Mouse (Mus musculus): ENCODE data around the gene Gm29776. TPM values are rescaled to one million over a fixed set of nuclear protein-coding genes. Genes with fewer than 3 reads are reported as not detected.

Gm29776 gene
- total and polyA plus RNA-seq, 2 experiments from 2014 or later: 0.11 TPM; not detected in 1

GRCm38 (mm10) chr14:54674317-54674716 is 24.3 kb downstream of the Gm29776 start:
- 56% methylated on average over 2 of the region's 2 CpGs for WGBS
- no peak for ATAC-seq (ENCODE audit: insufficient read depth, low read depth)

GRCm38 (mm10) chr14:54669381-54669780 is 29.3 kb downstream of the Gm29776 start:
- Histone ChIP-seq H3K9ac (replicated peaks; ENCODE audit: low read depth, low read length) (no peak overlapping the region), H3K9me3 (replicated peaks; ENCODE audit: control insufficient read depth, low read length) (no peaks in the 10 kb centered on the region), H3K36me3 (replicated peaks; ENCODE audit: control insufficient read depth, insufficient read depth, low read length) (peaks cover 78% of the 10 kb centered on the region), H3K4me3 (ENCODE audit: low read depth, low read length) (no peak overlapping the region), H3K27ac (ENCODE audit: low read depth) (no peak overlapping the region), H3K4me1 (ENCODE audit: control insufficient read depth, insufficient read depth) (no peaks in the 10 kb centered on the region; the same call in 1 of the 2 replicates), H3K4me2 (ENCODE audit: low read depth, low read length) (no peak overlapping the region), H3K27me3 (ENCODE audit: control insufficient read depth, insufficient read depth, low read length) (no peaks in the 10 kb centered on the region)
- ATAC-seq (ENCODE audit: insufficient read depth, low read depth): no peak
- DNase-seq (ENCODE audit: low spot score): no peak
- 81% methylated on average over 4 of the region's 4 CpGs for WGBS
- TF ChIP-seq EP300 (IDR thresholded peaks at IDR 0.05; ENCODE audit: low read depth): no peak
- TF ChIP-seq CTCF (IDR thresholded peaks at IDR 0.05; ENCODE audit: low read depth): peak; percentile 57

More at GRCm38 (mm10) chr14:54674317-54674716, 24.3 kb downstream of the Gm29776 start:
- Histone ChIP-seq H3K27me3 (ENCODE audit: control insufficient read depth, insufficient read depth, low read length) (no peaks in the 10 kb centered on the region), H3K4me1 (ENCODE audit: control insufficient read depth, insufficient read depth) (no peaks in the 10 kb centered on the region; the same call in 1 of the 2 replicates), H3K27ac (ENCODE audit: low read depth) (no peak overlapping the region), H3K4me3 (ENCODE audit: low read depth, low read length) (no peak overlapping the region), H3K9me3 (replicated peaks; ENCODE audit: control insufficient read depth, low read length) (no peaks in the 10 kb centered on the region), H3K4me2 (ENCODE audit: low read depth, low read length) (no peak overlapping the region), H3K9ac (replicated peaks; ENCODE audit: low read depth, low read length) (no peak overlapping the region; the same call in 1 of the 2 replicates), H3K36me3 (replicated peaks; ENCODE audit: control insufficient read depth, insufficient read depth, low read length) (peaks cover 76% of the 10 kb centered on the region)
- DNase-seq (ENCODE audit: low spot score): no peak
- TF ChIP-seq CTCF (IDR thresholded peaks at IDR 0.05; ENCODE audit: low read depth) (no peak), EP300 (IDR thresholded peaks at IDR 0.05; ENCODE audit: low read depth) (no peak)

GRCm38 (mm10) chr14:54664477-54665222 is 34.0 kb downstream of the Gm29776 start:
- TF ChIP-seq EP300 (IDR thresholded peaks at IDR 0.05; ENCODE audit: low read depth): no peak
- no peak for TF ChIP-seq CTCF (IDR thresholded peaks at IDR 0.05; ENCODE audit: low read depth)
- peaks cover 93% of the 10 kb centered on the region for H3K36me3 ChIP-seq (replicated peaks; ENCODE audit: control insufficient read depth, insufficient read depth, low read length)
- ATAC-seq (ENCODE audit: insufficient read depth, low read depth): no peak

GRCm38 (mm10) chr14:54660009-54660408 is 38.6 kb downstream of the Gm29776 start:
- Histone ChIP-seq H3K27me3 (ENCODE audit: control insufficient read depth, insufficient read depth, low read length) (no peaks in the 10 kb centered on the region), H3K4me1 (ENCODE audit: control insufficient read depth, insufficient read depth) (no peaks in the 10 kb centered on the region), H3K4me3 (ENCODE audit: low read depth, low read length) (no peak overlapping the region), H3K27ac (ENCODE audit: low read depth) (no peak overlapping the region), H3K4me2 (ENCODE audit: low read depth, low read length) (no peak overlapping the region), H3K9ac (replicated peaks; ENCODE audit: low read depth, low read length) (no peak overlapping the region), H3K36me3 (replicated peaks; ENCODE audit: control insufficient read depth, insufficient read depth, low read length) (peaks cover 96% of the 10 kb centered on the region), H3K9me3 (replicated peaks; ENCODE audit: control insufficient read depth, low read length) (no peaks in the 10 kb centered on the region)
- no peak for TF ChIP-seq CTCF (IDR thresholded peaks at IDR 0.05; ENCODE audit: low read depth)
- no peak for TF ChIP-seq EP300 (IDR thresholded peaks at IDR 0.05; ENCODE audit: low read depth)
- WGBS: 89% methylated on average over 2 of the region's 2 CpGs
- DNase-seq (ENCODE audit: low spot score): no peak
- no peak for ATAC-seq (ENCODE audit: insufficient read depth, low read depth)

More at GRCm38 (mm10) chr14:54664477-54665222, 34.0 kb downstream of the Gm29776 start:
- 87% methylated on average over 10 of the region's 10 CpGs for WGBS
- Histone ChIP-seq H3K4me2 (ENCODE audit: low read depth, low read length) (no peak overlapping the region), H3K4me1 (ENCODE audit: control insufficient read depth, insufficient read depth) (no peaks in the 10 kb centered on the region), H3K9me3 (replicated peaks; ENCODE audit: control insufficient read depth, low read length) (no peaks in the 10 kb centered on the region), H3K27me3 (ENCODE audit: control insufficient read depth, insufficient read depth, low read length) (no peaks in the 10 kb centered on the region), H3K27ac (ENCODE audit: low read depth) (no peak overlapping the region), H3K4me3 (ENCODE audit: low read depth, low read length) (no peak overlapping the region), H3K9ac (replicated peaks; ENCODE audit: low read depth, low read length) (no peak overlapping the region)
- no peak for DNase-seq (ENCODE audit: low spot score)

GRCm38 (mm10) chr14:54653496-54653895 is 45.1 kb downstream of the Gm29776 start:
- DNase-seq (ENCODE audit: low spot score) (peak; percentile 97), ATAC-seq (ENCODE audit: insufficient read depth, low read depth) (peak; percentile 95)
- TF ChIP-seq CTCF (IDR thresholded peaks at IDR 0.05; ENCODE audit: low read depth) (0 out of 2 replicates have a peak, but pooled peaks have one; percentile 4), EP300 (IDR thresholded peaks at IDR 0.05; ENCODE audit: low read depth) (no peak)
- no peaks in the 10 kb centered on the region for H3K9me3 ChIP-seq (replicated peaks; ENCODE audit: control insufficient read depth, low read length)
- WGBS: 0% methylated on average over 12 of the region's 12 CpGs
- peak overlapping the region; percentile 86 for H3K4me2 ChIP-seq (ENCODE audit: low read depth, low read length)
- H3K4me3 ChIP-seq (ENCODE audit: low read depth, low read length): peak overlapping the region; percentile 69
- H3K4me1 ChIP-seq (ENCODE audit: control insufficient read depth, insufficient read depth): peaks cover 6% of the 10 kb centered on the region
- H3K27me3 ChIP-seq (ENCODE audit: control insufficient read depth, insufficient read depth, low read length): no peaks in the 10 kb centered on the region
- peak overlapping the region; percentile 79 for H3K9ac ChIP-seq (replicated peaks; ENCODE audit: low read depth, low read length)
- peak overlapping the region; percentile 84 for H3K27ac ChIP-seq (ENCODE audit: low read depth)
- H3K36me3 ChIP-seq (replicated peaks; ENCODE audit: control insufficient read depth, insufficient read depth, low read length): peaks cover 71% of the 10 kb centered on the region

All from heart, postnatal 0 days (tissue).